Mouse (Mus musculus) neural tube, embryonic 14.5 days (tissue): Measurements from ENCODE around the gene Tstd3. TPM values are rescaled to one million over a fixed set of nuclear protein-coding genes. Genes with fewer than 3 reads are reported as not detected.

ENCODE experiments used
- ATAC-seq: fragments of 200-750 bp; cut with Nextera tagmentation; 2 replicates; pipeline ENCODE4 v1.8.0; 2017; ENCODE audit warnings: low read depth, mild to moderate bottlenecking, moderate TSS enrichment, moderate library complexity
- H3K27ac ChIP-seq: fragments of 300-500 bp; sonication (generic); 2 replicates; pipeline ENCODE4 v1.5.1; 2014; ENCODE audit warnings: low read depth, mild to moderate bottlenecking, control low read depth, low read length, moderate library complexity, mixed read lengths
- H3K27me3 ChIP-seq: fragments of 300-500 bp; sonication (generic); 2 replicates; pipeline ENCODE4 v1.6.1; 2014; ENCODE audit warnings: low read length; ENCODE audit not compliant: control insufficient read depth, insufficient read depth
- H3K36me3 ChIP-seq: fragments of 300-500 bp; sonication (generic); 2 replicates; pipeline ENCODE4 v1.6.1; 2014; ENCODE audit warnings: low read length, mixed read lengths; ENCODE audit not compliant: control insufficient read depth, insufficient read depth
- H3K4me1 ChIP-seq: fragments of 300-500 bp; sonication (generic); 2 replicates; pipeline ENCODE4 v1.6.1; 2014; ENCODE audit warnings: low read length; ENCODE audit not compliant: control insufficient read depth, insufficient read depth
- H3K4me2 ChIP-seq: fragments of 300-500 bp; sonication (generic); 2 replicates; pipeline ENCODE4 v1.6.1; 2014; ENCODE audit warnings: mild to moderate bottlenecking, low read depth, low read length, control low read depth
- H3K4me3 ChIP-seq: fragments of 300-500 bp; sonication (generic); 2 replicates; pipeline ENCODE4 v1.5.1; 2014; ENCODE audit warnings: low read depth, low read length, control low read depth, mixed read lengths
- H3K9ac ChIP-seq: fragments of 300-500 bp; sonication (generic); replicated peaks from 2 replicates; pipeline ENCODE4 v1.6.1; 2014; ENCODE audit warnings: low read depth, mild to moderate bottlenecking, control low read depth, low read length, mixed read lengths
- H3K9me3 ChIP-seq: fragments of 300-500 bp; sonication (generic); 2 replicates; pipeline ENCODE4 v1.6.1; 2016; ENCODE audit warnings: low read length; ENCODE audit not compliant: control insufficient read depth
- WGBS: fragments of 180-500 bp; shearing (Covaris S2); extraction: QIAGEN DNeasy Blood & Tissue Kit; methylation state at CpG from one replicate; pipeline ENCODE4 v1.1.7; 2014; 5-methylcytosine and 5-hydroxymethylcytosine counted together
- polyA plus RNA-seq: library from polyadenylated mRNA; unstranded; fragments of >200 nt; fragmentation: Nextera tagmentation; extraction: Ambion mirVana; gene quantifications from 2 replicates; pipeline ENCODE4 v1.2.1, GENCODE M21; 2014

Tstd3 gene
- polyA plus RNA-seq, result 22.4 and 25.3 TPM in 2 replicates

DNA sequence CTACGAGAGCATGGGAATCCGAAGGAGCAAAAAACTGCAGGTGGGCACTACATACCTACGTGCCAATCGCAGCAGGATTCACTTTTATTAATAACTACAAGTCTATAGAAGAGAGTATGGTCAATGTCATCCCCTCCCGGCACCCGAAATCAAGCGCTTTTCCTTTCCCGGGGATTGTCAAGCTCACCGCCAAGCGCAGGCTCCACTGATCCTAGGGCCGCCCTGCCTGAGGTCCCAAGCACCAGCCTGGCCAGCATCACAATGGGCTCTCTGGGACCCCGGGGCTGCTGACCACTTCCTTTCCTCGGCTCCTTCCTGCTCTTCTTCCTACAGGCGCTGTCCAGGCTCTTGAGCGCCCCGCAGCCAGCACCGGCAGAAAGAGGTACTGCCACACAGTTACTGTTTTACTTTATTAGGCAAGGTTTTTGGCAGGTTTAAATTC is at the start of gene Tstd3, which contains the start of gene Usp45:
Tstd3 (minus strand) TSS at position 350 of the 442 bp plus-strand sequence.
Usp45 (plus strand) TSS at position 294 of the 442 bp plus-strand sequence.
- no peaks in the 10 kb centered on the region for H3K36me3 ChIP-seq
- peak within 1 kb of the TSS; percentile 57 for H3K9ac ChIP-seq
- H3K27me3 ChIP-seq, result no peaks in the 10 kb centered on the region
- H3K4me2 ChIP-seq, result peak within 1 kb of the TSS; percentile 47
- H3K9me3 ChIP-seq, result no peaks in the 10 kb centered on the region
- no peaks in the 10 kb centered on the region for H3K4me1 ChIP-seq
- ATAC-seq, result peak; percentile 97
- H3K4me3 ChIP-seq, result peak within 1 kb of the TSS; percentile 57
- H3K27ac ChIP-seq, result peak within 1 kb of the TSS; percentile 34
- WGBS, result 4% methylated on average over 17 of the region's 17 CpGs

DNA sequence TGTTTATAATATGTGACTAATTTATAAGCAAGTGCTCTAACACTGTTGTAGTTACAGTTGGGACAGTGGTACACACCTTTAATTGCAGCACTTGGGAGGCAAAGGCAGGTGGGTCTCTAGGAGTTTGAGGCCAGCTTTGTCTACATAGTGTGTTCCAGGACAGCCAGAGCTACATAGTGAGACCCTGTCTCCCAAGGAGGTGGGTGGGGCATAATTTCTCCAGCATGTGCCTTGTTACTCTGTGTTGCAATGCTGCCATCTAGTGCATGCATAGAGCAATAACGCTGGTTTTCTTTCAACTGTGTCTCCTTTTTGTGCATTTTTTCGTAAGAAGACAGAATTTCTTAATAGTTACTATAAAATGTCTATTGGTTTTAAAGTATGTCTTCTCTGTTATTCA is 47.0 kb upstream of the Tstd3 start:
- 41% methylated on average over 2 of the region's 2 CpGs for WGBS
- no peaks in the 10 kb centered on the region for H3K4me1 ChIP-seq

DNA sequence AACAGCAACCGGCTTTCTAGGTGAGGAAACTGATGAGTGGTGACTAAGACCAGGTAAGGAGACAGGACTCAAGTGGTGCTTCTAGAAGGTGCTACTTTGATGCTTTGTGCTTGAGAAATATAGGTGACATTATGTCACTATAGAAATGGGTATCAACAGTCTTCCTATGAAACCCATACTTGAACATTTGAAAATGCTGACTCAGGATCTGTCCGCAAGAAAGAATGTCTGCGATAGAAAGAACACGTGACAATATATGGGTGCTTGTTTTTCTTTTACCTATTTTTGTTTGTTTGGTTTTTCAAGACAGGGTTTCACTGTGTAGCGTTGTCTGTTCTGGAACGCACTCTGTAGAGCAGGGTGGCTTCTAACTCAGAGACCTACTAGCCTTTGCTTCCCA is 45.6 kb upstream of the Tstd3 start:
- WGBS, result 92% methylated on average over 6 of the region's 6 CpGs
- no peak for ATAC-seq
- Histone ChIP-seq H3K9ac (no peak overlapping the region), H3K27ac (no peak overlapping the region), H3K36me3 (peaks cover 8% of the 10 kb centered on the region), H3K4me1 (no peaks in the 10 kb centered on the region), H3K27me3 (no peaks in the 10 kb centered on the region), H3K9me3 (no peaks in the 10 kb centered on the region), H3K4me2 (no peak overlapping the region), H3K4me3 (no peak overlapping the region)

More for the DNA sequence above, 47.0 kb upstream of the Tstd3 start:
- H3K9ac ChIP-seq, result no peak overlapping the region
- peaks cover 8% of the 10 kb centered on the region for H3K36me3 ChIP-seq
- H3K9me3 ChIP-seq, result no peaks in the 10 kb centered on the region
- no peak overlapping the region for H3K27ac ChIP-seq
- no peak overlapping the region for H3K4me2 ChIP-seq
- no peak overlapping the region for H3K4me3 ChIP-seq
- ATAC-seq, result peak; percentile 94
- H3K27me3 ChIP-seq, result no peaks in the 10 kb centered on the region

DNA sequence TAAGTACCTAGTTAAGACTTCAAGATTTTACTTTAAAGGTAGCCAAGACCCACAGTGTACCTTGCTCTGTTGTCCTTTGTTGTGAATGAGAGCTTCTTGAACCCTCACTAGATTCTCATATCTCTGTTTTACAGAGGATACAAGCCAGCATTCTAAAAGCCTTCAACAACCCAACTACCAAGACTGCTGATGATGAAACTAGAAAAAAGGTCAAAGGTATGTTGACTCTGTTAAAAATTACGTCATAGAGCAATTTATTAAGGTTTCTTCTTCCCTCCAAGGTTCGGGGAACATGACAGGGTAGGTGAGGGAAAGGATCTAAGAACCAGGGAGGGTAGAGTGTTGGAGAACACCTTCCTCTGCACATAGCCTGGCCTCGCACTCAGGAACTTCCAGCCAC is 43.6 kb upstream of the Tstd3 start:
- no peaks in the 10 kb centered on the region for H3K4me1 ChIP-seq
- WGBS, result 90% methylated on average over 3 of the region's 3 CpGs
- no peaks in the 10 kb centered on the region for H3K27me3 ChIP-seq
- no peak overlapping the region for H3K4me2 ChIP-seq
- no peak overlapping the region for H3K27ac ChIP-seq
- peaks cover 8% of the 10 kb centered on the region for H3K36me3 ChIP-seq
- H3K4me3 ChIP-seq, result no peak overlapping the region
- no peak overlapping the region for H3K9ac ChIP-seq
- no peaks in the 10 kb centered on the region for H3K9me3 ChIP-seq
- ATAC-seq, result no peak

DNA sequence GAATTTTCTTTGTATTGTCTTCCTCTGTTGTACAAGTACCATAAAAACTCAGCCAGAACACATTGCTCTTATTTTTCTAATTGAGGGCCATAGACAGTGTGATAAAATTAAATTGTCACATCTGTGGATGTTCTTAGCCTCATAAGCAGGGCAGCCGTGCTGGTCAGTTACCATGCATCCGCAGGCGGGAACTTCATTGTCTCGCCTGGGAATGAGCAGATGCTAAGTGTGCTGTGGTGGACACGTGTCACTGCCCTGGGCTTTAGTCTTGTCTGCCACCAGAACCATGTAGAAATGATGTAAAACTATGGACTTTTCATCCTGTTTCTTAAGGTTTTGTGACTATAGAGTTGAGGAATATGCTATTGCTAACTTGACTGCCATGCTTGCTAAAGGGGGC is 40.2 kb upstream of the Tstd3 start:
- Histone ChIP-seq H3K4me1 (no peaks in the 10 kb centered on the region), H3K9me3 (no peaks in the 10 kb centered on the region), H3K36me3 (peaks cover 8% of the 10 kb centered on the region), H3K9ac (no peak overlapping the region), H3K4me2 (no peak overlapping the region), H3K27me3 (no peaks in the 10 kb centered on the region), H3K27ac (no peak overlapping the region), H3K4me3 (no peak overlapping the region)
- ATAC-seq, result peak; percentile 51; the same call in 1 of the 2 replicates
- WGBS, result 44% methylated on average over 5 of the region's 5 CpGs

DNA sequence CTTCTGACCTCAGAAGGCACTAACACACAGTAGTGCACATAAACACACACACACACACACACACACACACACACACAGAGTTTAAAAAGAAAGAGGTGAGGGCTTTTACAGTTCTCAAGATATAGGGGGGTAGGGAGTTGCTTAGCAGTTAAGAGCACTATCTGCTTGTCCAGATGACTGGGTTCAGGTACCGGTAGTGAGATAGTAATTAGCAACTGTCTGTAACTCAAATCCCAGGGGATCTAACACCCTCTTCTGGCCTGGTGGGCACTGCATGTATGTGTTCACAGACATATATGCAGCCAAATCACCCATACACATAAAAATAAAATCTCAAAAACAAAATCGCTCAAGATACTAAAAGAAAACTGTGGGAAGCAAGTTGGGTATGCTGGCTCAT is 34.6 kb upstream of the Tstd3 start:
- no peak overlapping the region for H3K4me2 ChIP-seq
- H3K27ac ChIP-seq, result no peak overlapping the region
- peaks cover 14% of the 10 kb centered on the region; the same call in 1 of the 2 replicates for H3K36me3 ChIP-seq
- no peak overlapping the region for H3K9ac ChIP-seq
- H3K9me3 ChIP-seq, result no peaks in the 10 kb centered on the region
- H3K4me1 ChIP-seq, result no peaks in the 10 kb centered on the region
- 96% methylated on average over 2 of the region's 2 CpGs for WGBS
- no peak overlapping the region for H3K4me3 ChIP-seq
- H3K27me3 ChIP-seq, result no peaks in the 10 kb centered on the region
- ATAC-seq, result no peak

DNA sequence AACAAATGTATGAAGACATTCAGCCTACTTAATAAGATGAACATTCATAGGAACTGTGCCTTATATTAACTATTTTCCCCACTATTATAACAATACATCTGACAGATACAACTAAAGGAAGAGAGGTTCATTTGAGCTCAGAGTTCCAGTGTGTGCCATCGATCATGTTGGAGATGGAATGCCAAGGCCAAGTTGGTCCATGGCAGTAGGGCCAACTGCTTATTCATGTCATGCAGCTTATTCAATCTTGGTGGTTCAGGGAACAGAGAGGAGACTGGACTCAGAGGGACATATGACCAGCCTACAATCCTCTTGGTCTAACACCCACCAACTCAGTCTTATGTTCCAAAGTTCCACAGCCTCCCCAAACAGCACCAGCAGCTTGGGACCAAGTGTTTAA is 34.0 kb upstream of the Tstd3 start:
- Histone ChIP-seq H3K36me3 (peaks cover 14% of the 10 kb centered on the region; the same call in 1 of the 2 replicates), H3K9ac (no peak overlapping the region), H3K4me3 (no peak overlapping the region), H3K9me3 (no peaks in the 10 kb centered on the region), H3K27ac (no peak overlapping the region), H3K4me1 (no peaks in the 10 kb centered on the region), H3K27me3 (no peaks in the 10 kb centered on the region), H3K4me2 (no peak overlapping the region)
- ATAC-seq, result no peak
- 95% methylated on average over 1 of the region's 1 CpGs for WGBS

DNA sequence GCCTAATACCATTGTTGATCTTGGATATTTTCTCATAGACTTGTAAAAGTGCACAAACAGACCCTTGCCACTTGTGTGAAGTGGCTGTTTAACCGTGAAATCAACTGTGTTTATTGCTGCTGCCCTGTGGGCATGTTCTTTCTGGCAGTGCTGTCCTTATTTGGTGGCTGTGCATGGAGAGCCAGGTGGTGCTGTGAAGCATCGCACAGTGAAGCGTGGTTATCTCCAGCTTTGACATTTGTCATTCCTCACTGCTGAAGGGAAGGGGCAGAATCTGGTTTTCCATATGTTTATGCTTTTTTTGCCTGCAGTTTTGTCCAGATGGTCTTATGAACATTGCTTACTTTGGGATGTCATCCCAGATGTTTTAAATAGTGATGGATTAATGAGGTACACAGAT is 26.6 kb upstream of the Tstd3 start:
- no peaks in the 10 kb centered on the region for H3K9me3 ChIP-seq
- no peak overlapping the region for H3K9ac ChIP-seq
- 31% methylated on average over 3 of the region's 3 CpGs for WGBS
- H3K4me3 ChIP-seq, result no peak overlapping the region
- H3K4me2 ChIP-seq, result no peak overlapping the region
- H3K27me3 ChIP-seq, result no peaks in the 10 kb centered on the region
- H3K36me3 ChIP-seq, result 0 out of 2 replicates have a peak, but pooled peaks cover 1% of the 10 kb centered on the region
- no peak overlapping the region for H3K27ac ChIP-seq
- ATAC-seq, result peak; percentile 78; the same call in 1 of the 2 replicates
- H3K4me1 ChIP-seq, result no peaks in the 10 kb centered on the region

DNA sequence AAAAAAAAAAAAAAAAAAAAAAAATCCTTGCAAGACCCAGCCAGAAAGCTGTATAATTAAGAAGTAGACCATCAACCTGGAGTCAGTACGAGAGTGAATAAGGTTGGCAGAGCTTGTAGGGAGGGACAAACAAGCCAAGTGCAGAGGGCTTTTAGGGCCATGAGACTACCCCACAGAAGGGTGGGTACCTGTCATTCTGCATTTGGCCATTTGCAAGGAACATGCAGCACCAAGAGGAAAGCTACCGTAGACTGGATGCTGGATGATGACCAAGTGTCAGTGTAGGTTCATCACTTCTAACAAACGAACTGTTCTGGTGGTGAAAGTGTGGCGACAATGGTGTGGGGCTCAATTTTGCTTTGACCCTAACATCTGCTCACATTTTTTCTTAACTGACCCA is 22.8 kb upstream of the Tstd3 start:
- Histone ChIP-seq H3K27ac (no peak overlapping the region), H3K27me3 (no peaks in the 10 kb centered on the region), H3K4me1 (no peaks in the 10 kb centered on the region), H3K9ac (no peak overlapping the region), H3K4me2 (no peak overlapping the region), H3K9me3 (no peaks in the 10 kb centered on the region), H3K36me3 (peaks cover 15% of the 10 kb centered on the region; the same call in 1 of the 2 replicates), H3K4me3 (no peak overlapping the region)
- ATAC-seq, result no peak
- 94% methylated on average over 4 of the region's 4 CpGs for WGBS
